Mouse (Mus musculus): ENCODE data around the gene Fam98b.

- TF ChIP-seq EP300 (optimal IDR thresholded peaks at IDR 0.05) (no peak), CTCF (IDR thresholded peaks at IDR 0.05; ENCODE audit: low read depth) (no peak)
Measured at GRCm38 (mm10) chr2:117311349-117311748, 61.8 kb downstream of the Fam98b start.
